Mouse (Mus musculus) heart, adult 11 months (tissue): Measurements from ENCODE around the gene Fam161a.
A peak's percentile ranks its signal among the peaks of the same experiment; 100 is the strongest.
"Not testable (repeated sequence)": the region's sequence is repeated elsewhere in the genome, so short reads cannot be mapped to it uniquely, and the experiment has no call there.

Experiments used
- DNase-seq: peaks from one replicate; pipeline ENCODE4 v3.0.0; 2022

The Fam161a gene

DNA sequence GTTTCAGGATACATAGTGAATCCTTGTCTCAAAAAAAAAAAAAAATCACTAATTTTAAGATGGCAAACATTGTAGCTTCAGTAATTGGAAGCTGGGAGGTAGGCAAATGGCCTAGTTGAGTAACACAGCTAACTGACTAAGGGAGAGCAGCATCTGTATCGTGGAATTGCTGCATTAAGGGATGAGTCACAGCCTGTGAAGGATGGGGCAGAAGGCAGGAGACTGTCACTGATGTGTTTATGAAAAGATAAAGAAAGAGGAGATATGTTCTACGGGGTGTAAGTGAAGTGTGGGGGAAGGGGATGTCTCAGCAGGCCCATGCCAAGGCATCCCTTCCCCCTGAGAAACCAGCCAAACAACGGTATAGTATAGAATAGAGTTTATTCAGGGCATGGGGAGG is 56.5 kb downstream of the Fam161a start:
- no peak for DNase-seq

- DNase-seq = not testable (repeated sequence)
Measured at GRCm38 (mm10) chr11:23064276-23064675, 56.9 kb downstream of the Fam161a start.

DNA sequence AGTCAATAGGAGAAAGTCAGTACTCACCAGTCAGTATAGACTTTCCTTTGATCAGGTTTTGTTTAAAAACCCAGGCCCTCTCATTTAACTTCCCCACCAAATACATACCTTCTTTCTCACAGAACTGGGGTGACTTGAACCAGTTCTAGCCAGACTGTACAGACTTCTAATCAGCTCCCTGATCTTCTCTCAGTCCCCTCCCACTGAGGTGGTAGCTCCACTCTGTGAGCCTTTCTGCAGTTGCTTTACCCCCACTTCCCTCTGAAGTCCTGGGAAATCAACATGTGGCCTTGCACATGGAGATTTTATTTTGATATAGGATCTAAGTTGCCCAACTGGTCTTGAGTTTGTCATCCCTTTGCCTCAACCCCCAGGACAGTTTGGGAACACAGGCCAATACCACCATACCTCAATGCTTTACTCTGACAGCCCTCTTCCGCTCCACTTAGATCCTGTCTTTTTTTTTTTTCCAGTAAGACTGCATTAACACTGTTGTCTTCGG is 57.9 kb downstream of the Fam161a start:
- DNase-seq = no peak

- peak; percentile 99 for DNase-seq
Measured at GRCm38 (mm10) chr11:23067395-23068136, 60.2 kb downstream of the Fam161a start.

DNA sequence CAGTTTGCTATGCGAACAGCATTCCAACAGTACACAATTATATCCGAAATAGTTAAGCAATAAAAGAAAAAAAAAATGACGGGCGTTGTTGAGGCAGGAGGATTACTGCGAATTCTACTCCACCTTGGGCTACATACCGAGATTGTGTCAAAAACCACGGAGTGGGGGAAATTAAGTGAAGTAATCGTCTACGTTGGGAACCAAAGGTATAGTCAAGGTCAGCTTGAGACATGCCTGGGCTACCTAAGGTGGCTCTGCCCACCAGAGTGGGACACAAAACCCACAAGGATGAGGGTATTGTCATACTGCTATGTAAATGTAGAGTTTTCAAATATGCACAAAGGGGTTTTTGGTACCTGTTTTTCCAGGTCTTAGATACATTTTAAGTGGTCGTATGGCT is 60.9 kb downstream of the Fam161a start:
- no peak for DNase-seq

- DNase-seq = not testable (repeated sequence)
Measured at GRCm38 (mm10) chr11:23068986-23069385, 61.7 kb downstream of the Fam161a start.

DNA sequence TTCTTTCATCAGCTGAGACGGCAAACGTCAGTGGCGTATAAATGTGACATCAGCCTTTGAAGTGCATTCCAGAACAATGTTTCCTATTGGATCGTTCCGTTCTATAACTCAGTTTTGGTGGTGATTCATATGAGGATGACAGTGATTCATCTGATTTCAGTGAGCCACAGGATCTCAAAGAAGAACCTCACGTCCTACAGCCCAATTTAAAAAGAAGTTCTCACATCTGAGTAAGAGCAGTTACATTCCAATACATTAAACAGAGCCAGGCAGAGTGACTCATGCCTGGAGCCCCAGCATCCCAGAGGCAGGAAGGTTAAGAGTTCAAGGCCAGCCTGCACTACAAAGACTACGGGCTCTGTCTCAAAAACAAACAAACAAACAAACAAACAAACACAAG is 67.5 kb downstream of the Fam161a start:
- no peak for DNase-seq

GRCm38 (mm10) chr11:23078541-23078940 is 71.2 kb downstream of the Fam161a start:
- peak; percentile 51 for DNase-seq
